Mouse (Mus musculus): ENCODE measurements around the gene Fuca1. TPM values are rescaled to one million over a fixed set of nuclear protein-coding genes. Genes with fewer than 3 reads are reported as not detected.

Fuca1 gene
- polyA plus RNA-seq, 1 experiment from 2014 or later, result 52.3 TPM

DNA sequence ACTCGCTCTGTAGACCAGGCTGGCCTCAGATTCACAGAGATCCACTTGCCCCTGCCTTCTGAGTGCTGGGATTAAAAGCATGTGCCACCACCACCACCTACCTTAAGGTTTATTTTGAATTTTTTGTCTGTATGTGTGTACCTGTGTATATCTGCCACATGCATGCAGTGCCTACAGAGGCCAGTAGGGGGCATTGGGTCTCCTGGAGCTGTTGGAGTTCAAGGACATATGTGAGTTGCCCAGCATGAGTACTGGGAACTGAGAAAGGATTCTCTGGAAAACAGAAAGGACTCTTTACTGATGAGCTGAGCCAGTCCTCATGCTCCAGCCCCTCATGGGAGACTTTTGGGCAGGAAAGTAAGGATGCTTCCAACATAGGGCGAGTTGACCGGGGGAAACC lies 31.0 kb downstream of the Fuca1 start:
- 0 out of 2 replicates have a peak, but pooled peaks cover 2% of the 10 kb centered on the region for H3K9me3 ChIP-seq (replicated peaks)
- no peak for DNase-seq (ENCODE audit: low spot score)
- no peak overlapping the region for H3K27ac ChIP-seq
- peaks cover 12% of the 10 kb centered on the region for H3K4me1 ChIP-seq
- no peaks in the 10 kb centered on the region for H3K27me3 ChIP-seq (ENCODE audit: low read depth, poor library complexity, severe bottlenecking)
- H3K4me3 ChIP-seq, result no peak overlapping the region
- 95% methylated on average over 3 of the region's 3 CpGs for WGBS
- H3K36me3 ChIP-seq, result peaks cover 42% of the 10 kb centered on the region

DNA sequence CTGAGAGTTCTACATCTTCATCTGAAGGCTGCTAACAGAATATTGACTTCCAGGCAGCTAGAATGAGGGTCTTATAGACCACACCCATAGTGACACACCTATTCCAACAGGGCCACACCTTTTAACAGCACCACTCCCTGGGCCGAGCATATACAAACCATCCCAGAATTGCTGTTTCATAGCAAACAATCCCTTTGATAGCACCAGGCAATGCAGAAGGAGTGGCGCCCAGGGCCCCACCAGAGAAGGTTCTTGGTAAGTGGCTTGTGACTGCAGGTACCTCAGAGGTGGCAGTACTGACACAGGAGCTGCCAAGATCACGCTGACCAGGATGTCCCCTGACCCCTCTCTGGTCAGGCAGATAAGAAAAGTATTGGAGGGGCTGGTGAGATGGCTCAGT lies 32.6 kb downstream of the Fuca1 start:
- 93% methylated on average over 3 of the region's 3 CpGs for WGBS
- H3K27me3 ChIP-seq (ENCODE audit: low read depth, poor library complexity, severe bottlenecking), result no peaks in the 10 kb centered on the region
- DNase-seq (ENCODE audit: low spot score), result no peak
- no peak overlapping the region for H3K27ac ChIP-seq
- H3K4me3 ChIP-seq, result no peak overlapping the region
- 0 out of 2 replicates have a peak, but pooled peaks cover 2% of the 10 kb centered on the region for H3K9me3 ChIP-seq (replicated peaks)
- H3K4me1 ChIP-seq, result peaks cover 5% of the 10 kb centered on the region; the same call in 1 of the 2 replicates
- peaks cover 53% of the 10 kb centered on the region for H3K36me3 ChIP-seq

DNA sequence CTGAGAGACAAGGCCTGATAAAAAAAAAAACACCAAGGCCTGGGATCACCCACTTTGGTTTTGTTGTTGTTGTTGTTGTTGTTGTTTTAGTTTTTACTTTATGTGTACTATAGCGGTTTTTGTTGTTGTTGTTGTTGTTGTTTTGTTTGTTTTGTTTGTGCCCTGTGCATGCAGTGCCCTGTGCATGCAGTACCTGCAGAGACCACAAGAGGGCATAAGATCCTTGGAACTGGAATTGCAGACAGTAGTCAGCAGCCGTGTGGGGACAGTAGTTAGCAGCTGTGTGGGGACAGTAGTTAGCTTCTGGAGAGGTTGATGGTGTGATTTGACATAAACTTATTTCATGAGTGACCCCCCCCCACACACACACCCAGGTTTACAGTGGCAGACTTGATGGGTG lies 33.7 kb downstream of the Fuca1 start:
- Histone ChIP-seq H3K4me1 (peaks cover 8% of the 10 kb centered on the region; the same call in 1 of the 2 replicates), H3K27me3 (ENCODE audit: low read depth, poor library complexity, severe bottlenecking) (no peaks in the 10 kb centered on the region), H3K27ac (no peak overlapping the region), H3K9me3 (replicated peaks) (0 out of 2 replicates have a peak, but pooled peaks cover 2% of the 10 kb centered on the region), H3K36me3 (peaks cover 63% of the 10 kb centered on the region), H3K4me3 (no peak overlapping the region)
- 21% methylated on average over 2 of the region's 2 CpGs for WGBS
- DNase-seq (ENCODE audit: low spot score), result peak; percentile 84

DNA sequence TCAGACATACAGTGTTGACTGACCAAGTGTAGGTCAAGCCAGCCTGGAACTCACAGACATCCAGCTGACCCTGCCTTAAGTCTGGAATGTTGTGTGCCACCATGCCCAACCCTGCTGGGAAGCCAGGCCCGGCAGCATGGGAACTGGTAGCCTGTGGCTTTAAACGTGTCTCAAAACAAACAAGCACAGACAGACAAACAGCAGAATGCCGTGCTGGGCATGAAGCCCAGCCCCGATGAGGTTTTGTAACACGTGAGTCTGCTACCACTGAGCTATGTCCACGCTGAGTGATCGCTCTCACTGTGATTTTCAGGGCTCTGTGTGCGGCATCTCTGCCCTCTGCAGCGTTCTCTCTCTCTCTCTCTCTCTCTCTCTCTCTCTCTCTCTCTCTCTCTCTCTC lies 35.4 kb downstream of the Fuca1 start:
- peaks cover 78% of the 10 kb centered on the region for H3K36me3 ChIP-seq
- H3K27me3 ChIP-seq (ENCODE audit: low read depth, poor library complexity, severe bottlenecking), result no peaks in the 10 kb centered on the region
- no peak overlapping the region for H3K4me3 ChIP-seq
- H3K4me1 ChIP-seq, result 0 out of 2 replicates have a peak, but pooled peaks cover 4% of the 10 kb centered on the region
- DNase-seq (ENCODE audit: low spot score), result no peak
- WGBS, result 87% methylated on average over 9 of the region's 9 CpGs
- H3K9me3 ChIP-seq (replicated peaks), result 0 out of 2 replicates have a peak, but pooled peaks cover 2% of the 10 kb centered on the region
- no peak overlapping the region for H3K27ac ChIP-seq

DNA sequence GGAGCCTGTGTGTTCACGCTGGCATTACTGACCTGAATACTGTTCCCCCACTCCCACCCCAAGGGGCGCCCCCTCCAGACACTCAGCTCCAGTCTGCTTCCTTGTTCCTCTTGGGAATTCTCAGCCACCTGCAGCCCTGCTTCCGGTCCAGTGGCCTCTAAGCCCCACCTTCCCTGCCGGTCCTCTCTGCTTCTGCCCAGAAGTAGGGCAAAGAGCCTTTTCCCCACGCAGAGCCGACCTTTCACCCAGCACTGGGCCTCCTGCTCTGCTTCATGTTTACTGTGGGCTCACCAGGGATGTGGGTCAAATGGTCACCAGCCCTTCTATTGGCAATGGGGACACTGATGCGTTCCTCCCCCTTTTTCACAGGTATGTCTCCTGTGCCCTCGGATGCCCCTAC lies 37.8 kb downstream of the Fuca1 start:
- no peak overlapping the region for H3K27ac ChIP-seq
- H3K4me3 ChIP-seq, result no peak overlapping the region
- peaks cover 13% of the 10 kb centered on the region; the same call in 1 of the 2 replicates for H3K4me1 ChIP-seq
- 66% methylated on average over 8 of the region's 8 CpGs for WGBS
- no peaks in the 10 kb centered on the region for H3K9me3 ChIP-seq (replicated peaks)
- no peak for DNase-seq (ENCODE audit: low spot score)
- H3K27me3 ChIP-seq (ENCODE audit: low read depth, poor library complexity, severe bottlenecking), result no peaks in the 10 kb centered on the region
- H3K36me3 ChIP-seq, result peaks cover 68% of the 10 kb centered on the region

DNA sequence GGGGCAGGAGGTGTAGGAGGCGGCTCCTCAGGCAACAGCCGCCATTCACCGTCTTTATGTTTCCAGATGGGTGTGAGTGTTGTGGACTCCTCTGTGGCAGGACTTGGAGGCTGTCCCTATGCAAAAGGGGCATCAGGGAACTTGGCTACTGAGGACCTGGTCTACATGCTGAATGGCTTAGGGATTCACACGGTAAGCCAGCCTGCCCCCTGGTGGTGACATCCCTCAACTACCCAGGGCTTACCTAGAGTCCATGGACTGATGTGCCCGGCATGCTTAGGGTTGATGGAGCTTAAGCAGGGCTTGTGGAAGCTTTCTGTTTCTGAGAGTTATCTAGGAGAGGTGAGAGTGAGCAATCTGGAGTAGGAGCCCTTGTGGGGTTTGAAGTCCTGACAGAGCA lies 40.2 kb downstream of the Fuca1 start:
- 25% methylated on average over 5 of the region's 5 CpGs for WGBS
- Histone ChIP-seq H3K4me1 (peaks cover 30% of the 10 kb centered on the region), H3K4me3 (no peak overlapping the region), H3K36me3 (peaks cover 67% of the 10 kb centered on the region), H3K9me3 (replicated peaks) (no peaks in the 10 kb centered on the region), H3K27ac (no peak overlapping the region), H3K27me3 (ENCODE audit: low read depth, poor library complexity, severe bottlenecking) (peaks cover 5% of the 10 kb centered on the region; the same call in 1 of the 2 replicates)
- peak; percentile 89 for DNase-seq (ENCODE audit: low spot score)

DNA sequence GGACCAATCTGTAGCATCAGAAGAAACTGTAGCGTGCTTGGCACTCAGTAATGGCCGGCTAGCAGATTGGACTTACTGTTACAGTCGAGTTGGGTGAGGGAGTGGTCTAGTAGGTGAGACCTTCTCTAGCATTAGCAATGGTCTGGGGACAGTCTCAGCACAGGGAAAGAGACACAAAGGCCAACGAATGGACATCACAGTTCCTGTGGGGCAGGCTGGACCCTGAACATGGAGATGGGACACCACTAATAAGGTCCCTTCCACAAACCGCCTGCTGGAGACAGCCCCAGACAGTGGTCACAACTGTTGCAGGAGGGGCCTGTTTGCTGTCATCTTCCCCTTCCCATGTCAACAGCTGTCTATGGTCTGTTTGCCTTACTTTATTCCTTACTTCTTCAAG lies 41.2 kb downstream of the Fuca1 start:
- 92% methylated on average over 5 of the region's 5 CpGs for WGBS
- Histone ChIP-seq H3K9me3 (replicated peaks) (no peaks in the 10 kb centered on the region), H3K36me3 (peaks cover 67% of the 10 kb centered on the region), H3K27me3 (ENCODE audit: low read depth, poor library complexity, severe bottlenecking) (peaks cover 5% of the 10 kb centered on the region; the same call in 1 of the 2 replicates), H3K4me1 (peaks cover 30% of the 10 kb centered on the region), H3K27ac (no peak overlapping the region), H3K4me3 (no peak overlapping the region)
- DNase-seq (ENCODE audit: low spot score), result no peak

DNA sequence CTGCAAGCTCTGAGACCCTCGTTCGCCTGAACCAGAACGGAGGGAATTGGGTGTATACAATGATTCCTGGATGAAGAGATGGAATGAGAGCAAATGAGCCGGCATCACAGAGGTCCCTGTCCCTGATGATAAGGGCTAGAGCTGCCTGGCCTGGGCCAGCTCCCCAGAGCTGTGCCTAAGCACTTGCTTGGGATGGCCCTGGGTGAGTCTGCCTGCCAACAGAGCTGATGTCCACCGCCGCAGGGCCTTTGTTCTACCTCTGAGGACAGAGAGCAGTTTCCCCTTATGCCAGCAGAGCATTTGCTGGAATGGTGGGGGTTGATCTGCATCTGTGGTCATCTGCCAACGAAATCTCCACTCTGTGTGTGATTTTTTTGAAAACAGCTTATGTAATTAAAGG lies 41.7 kb downstream of the Fuca1 start:
- no peak overlapping the region for H3K27ac ChIP-seq
- H3K9me3 ChIP-seq (replicated peaks), result no peaks in the 10 kb centered on the region
- peaks cover 71% of the 10 kb centered on the region for H3K36me3 ChIP-seq

DNA sequence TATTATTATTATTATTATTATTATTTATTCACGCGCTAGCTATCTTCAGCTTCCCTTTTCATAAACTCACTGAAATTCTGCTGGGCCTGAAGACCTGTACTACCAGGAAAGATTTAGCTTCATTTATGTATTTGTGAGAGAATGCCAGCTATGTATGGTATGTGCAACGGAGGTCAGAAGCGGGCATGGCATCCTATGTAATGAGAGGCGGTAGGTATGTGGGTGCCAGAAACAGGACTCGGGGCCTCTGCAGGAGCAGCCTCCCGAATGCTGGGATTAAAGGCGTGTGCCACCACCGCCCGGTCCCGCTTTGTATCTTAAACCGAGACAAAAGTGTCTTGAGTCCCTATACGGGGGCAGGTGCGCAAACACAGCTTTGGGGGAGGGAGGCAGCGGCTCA lies 42.4 kb downstream of the Fuca1 start:
- peaks cover 30% of the 10 kb centered on the region for H3K4me1 ChIP-seq
- H3K9me3 ChIP-seq (replicated peaks), result no peaks in the 10 kb centered on the region
- peaks cover 73% of the 10 kb centered on the region for H3K36me3 ChIP-seq
- no peak for DNase-seq (ENCODE audit: low spot score)
- H3K27me3 ChIP-seq (ENCODE audit: low read depth, poor library complexity, severe bottlenecking), result peaks cover 5% of the 10 kb centered on the region; the same call in 1 of the 2 replicates
- H3K27ac ChIP-seq, result peak overlapping the region; percentile 90
- 8% methylated on average over 15 of the region's 15 CpGs for WGBS
- H3K4me3 ChIP-seq, result peak overlapping the region; percentile 70

More for the DNA sequence above, 41.7 kb downstream of the Fuca1 start:
- Histone ChIP-seq H3K27me3 (ENCODE audit: low read depth, poor library complexity, severe bottlenecking) (peaks cover 5% of the 10 kb centered on the region; the same call in 1 of the 2 replicates), H3K4me3 (no peak overlapping the region), H3K4me1 (peaks cover 30% of the 10 kb centered on the region)
- no peak for DNase-seq (ENCODE audit: low spot score)
- 91% methylated on average over 7 of the region's 7 CpGs for WGBS

DNA sequence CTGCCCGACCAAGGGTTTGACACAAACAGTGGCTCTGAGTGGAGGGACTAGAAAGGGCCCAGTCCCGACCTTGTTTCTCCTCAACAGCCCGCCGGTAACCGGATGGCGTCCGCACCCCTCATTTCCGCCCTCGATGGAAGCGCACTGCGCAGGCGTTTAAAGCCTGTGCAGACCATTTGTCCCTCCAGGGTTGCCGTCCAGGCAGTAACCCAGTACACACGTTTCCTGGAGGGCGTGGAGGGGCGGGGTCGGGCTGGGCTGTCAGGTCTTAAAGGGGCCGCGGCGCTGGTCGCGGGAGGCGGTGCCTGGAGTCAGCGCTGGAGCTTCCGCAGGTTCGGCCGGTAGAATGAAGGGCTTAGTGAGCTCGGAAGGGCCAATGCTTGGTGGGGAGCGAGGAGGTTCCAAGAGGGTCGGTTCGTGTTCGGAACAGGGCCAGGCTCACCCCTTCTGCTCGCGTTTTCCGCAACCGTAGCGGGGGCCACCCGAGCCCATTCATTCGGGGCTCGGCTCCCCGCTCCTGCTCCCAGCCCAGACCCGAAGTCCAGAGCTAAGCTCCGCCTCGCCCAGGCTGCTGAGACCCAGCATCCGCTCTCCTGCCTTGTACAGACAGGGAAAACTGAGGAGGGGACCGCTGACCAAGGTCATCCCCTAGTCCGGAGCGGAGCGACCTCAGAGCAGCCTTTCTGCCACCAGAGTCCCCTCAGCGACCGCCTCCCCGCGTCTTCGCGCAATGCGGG lies 43.1 kb downstream of the Fuca1 start, which contains the start of gene Gale:
TSS of gene Gale (plus strand) at position 271 of the 737 bp plus-strand sequence.
- Histone ChIP-seq H3K4me1 (peaks cover 31% of the 10 kb centered on the region), H3K27me3 (ENCODE audit: low read depth, poor library complexity, severe bottlenecking) (peaks cover 5% of the 10 kb centered on the region; the same call in 1 of the 2 replicates), H3K9me3 (replicated peaks) (no peaks in the 10 kb centered on the region), H3K27ac (peak within 1 kb of the TSS; percentile 90), H3K4me3 (peak within 1 kb of the TSS; percentile 70), H3K36me3 (peaks cover 73% of the 10 kb centered on the region)
- peak; percentile 98 for DNase-seq (ENCODE audit: low spot score)
- WGBS, result under 1% methylated on average over 56 of the region's 56 CpGs

DNA sequence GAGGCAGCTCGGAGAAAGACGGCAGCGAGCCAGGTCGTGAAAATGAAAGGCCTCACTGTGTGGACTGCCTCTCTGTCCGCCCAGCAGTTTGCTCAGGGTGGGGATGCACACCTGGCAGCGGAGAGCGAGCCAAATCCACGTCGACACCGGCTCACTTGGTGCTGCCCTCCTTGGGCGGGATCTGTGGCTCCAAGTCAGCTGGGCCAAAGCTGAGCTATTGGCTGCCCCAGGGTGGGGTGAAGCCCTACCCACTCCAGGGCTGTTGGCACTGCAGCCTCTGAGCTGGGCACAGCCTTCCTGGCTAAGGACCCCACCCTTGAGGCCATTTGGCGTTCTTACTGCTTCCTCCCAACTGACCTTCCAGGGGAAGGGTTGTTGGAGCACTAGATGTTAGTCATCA lies 43.9 kb downstream of the Fuca1 start:
- no peaks in the 10 kb centered on the region for H3K9me3 ChIP-seq (replicated peaks)
- H3K36me3 ChIP-seq, result peaks cover 73% of the 10 kb centered on the region
- peak overlapping the region; percentile 70 for H3K4me3 ChIP-seq
- peaks cover 5% of the 10 kb centered on the region; the same call in 1 of the 2 replicates for H3K27me3 ChIP-seq (ENCODE audit: low read depth, poor library complexity, severe bottlenecking)
- H3K4me1 ChIP-seq, result peaks cover 35% of the 10 kb centered on the region
- WGBS, result 2% methylated on average over 12 of the region's 12 CpGs
- H3K27ac ChIP-seq, result peak overlapping the region; percentile 90; the same call in 1 of the 2 replicates
- DNase-seq (ENCODE audit: low spot score), result no peak

DNA sequence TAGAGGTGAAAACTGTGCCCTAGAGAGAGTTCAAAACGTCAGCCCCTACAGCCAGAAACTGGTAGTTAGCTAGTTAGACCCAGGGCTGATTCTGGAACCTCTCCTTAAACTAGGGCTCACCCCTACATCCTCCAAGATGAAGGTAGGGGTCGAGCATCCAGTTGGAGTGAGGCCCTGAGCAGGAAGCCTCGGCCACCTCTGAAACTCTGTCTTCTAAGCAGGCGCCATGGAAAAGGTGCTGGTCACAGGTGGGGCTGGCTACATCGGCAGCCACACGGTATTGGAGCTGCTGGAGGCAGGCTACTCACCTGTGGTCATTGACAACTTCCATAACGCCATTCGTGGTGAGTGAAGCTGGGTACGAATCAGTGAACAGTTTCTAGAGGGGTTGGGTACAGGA lies 44.6 kb downstream of the Fuca1 start:
- Histone ChIP-seq H3K9me3 (replicated peaks) (no peaks in the 10 kb centered on the region), H3K27me3 (ENCODE audit: low read depth, poor library complexity, severe bottlenecking) (peaks cover 5% of the 10 kb centered on the region; the same call in 1 of the 2 replicates), H3K4me1 (peaks cover 35% of the 10 kb centered on the region), H3K27ac (no peak overlapping the region), H3K4me3 (no peak overlapping the region), H3K36me3 (peaks cover 73% of the 10 kb centered on the region)
- no peak for DNase-seq (ENCODE audit: low spot score)
- WGBS, result 90% methylated on average over 9 of the region's 9 CpGs

DNA sequence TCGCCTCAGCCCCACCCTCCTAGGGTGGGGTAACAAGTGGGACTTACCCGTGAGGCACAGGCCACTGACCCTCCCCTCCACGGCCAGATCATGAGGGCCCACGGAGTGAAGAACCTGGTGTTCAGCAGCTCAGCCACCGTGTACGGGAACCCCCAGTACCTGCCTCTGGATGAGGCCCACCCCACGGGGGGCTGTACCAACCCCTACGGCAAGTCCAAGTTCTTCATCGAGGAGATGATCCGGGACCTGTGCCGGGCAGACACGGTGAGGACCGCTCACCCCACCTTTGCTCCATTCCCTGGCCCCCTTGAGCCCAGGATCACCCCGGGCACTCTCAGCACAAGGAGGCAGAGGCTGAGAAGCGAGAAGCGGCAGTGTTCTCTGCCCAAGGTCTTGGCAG lies 45.7 kb downstream of the Fuca1 start:
- Histone ChIP-seq H3K27ac (no peak overlapping the region), H3K4me1 (peaks cover 42% of the 10 kb centered on the region), H3K27me3 (ENCODE audit: low read depth, poor library complexity, severe bottlenecking) (peaks cover 5% of the 10 kb centered on the region; the same call in 1 of the 2 replicates), H3K9me3 (replicated peaks) (no peaks in the 10 kb centered on the region), H3K36me3 (peaks cover 73% of the 10 kb centered on the region), H3K4me3 (no peak overlapping the region)
- no peak for DNase-seq (ENCODE audit: low spot score)
- WGBS, result 96% methylated on average over 16 of the region's 16 CpGs

Data from limb, embryonic 10.5 days (tissue).